Mouse (Mus musculus): ENCODE measurements around the gene Dtx3l.

The Dtx3l gene

GRCm38 (mm10) chr16:35888910-35889309 is 50.0 kb downstream of the Dtx3l start:
- DNase-seq (ENCODE audit: low read depth, low spot score): no peak

DNA sequence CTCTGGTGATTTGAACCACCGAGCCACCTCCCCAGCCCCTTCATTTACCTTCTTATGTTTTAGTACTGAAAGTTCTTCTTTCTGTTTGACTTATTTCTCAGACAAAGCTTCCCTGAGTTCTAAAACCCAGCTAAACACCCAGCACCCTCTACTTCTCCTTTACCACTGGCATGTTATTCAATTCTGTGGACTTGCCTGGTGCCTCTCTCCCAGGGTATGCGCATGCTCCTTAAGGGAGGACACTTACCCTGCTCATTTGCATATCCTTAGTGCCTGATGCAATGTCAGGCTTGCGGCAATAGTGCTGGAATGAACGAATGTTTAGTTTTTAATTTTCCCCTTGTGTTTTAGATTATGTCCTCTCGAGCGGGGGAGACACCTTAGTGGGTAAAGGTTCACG is 50.8 kb downstream of the Dtx3l start:
- DNase-seq (ENCODE audit: low read depth, low spot score): no peak
